Mouse (Mus musculus): ENCODE measurements around the gene Ajap1. TPM values are rescaled to one million over a fixed set of nuclear protein-coding genes. Genes with fewer than 3 reads are reported as not detected.

Gene Ajap1
- polyA plus RNA-seq, 1 experiment, result not detected

DNA sequence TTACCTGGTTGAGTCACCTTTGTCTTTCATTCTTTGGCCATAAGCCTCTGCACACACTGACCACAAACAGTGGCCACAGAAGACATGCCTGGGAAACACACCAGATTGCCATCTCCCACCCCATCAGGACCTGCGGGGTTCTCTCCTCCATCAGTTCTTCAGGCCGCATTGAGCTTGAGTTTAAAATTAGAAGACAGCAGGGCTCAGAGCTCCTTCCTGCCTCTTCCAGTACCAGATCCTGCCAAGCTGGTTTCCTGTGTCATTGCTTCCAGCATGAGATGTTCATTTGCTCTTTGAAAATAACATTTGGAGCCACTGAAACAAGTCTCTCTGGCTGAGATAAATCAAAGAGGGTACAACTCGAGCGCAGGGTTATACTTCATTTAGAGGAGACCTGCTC is 126.4 kb downstream of the Ajap1 start:
- peaks cover 57% of the 10 kb centered on the region for H3K9me3 ChIP-seq (ENCODE audit: control insufficient read depth, low read length)

DNA sequence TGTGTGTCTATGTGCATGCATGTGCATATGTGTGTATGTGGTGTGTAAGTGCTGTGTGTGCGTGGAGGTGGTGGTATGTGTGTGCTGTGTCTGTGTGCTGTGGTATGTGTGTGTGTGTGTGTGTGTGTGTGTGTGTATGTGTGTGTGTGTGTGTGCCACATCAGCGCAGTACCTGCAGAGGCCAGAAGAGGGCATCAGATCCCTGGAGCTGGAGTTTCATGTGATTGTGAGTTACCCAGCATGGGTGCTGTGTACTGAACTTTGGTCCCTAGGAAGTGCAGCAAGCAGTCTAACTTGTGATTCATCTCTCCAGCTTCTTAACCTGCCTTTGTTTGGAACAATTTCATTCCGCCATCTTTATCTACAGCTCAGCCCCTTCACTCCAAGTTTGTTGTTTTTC is 137.6 kb downstream of the Ajap1 start:
- Histone ChIP-seq H3K9me3 (ENCODE audit: control insufficient read depth, low read length) (peaks cover 62% of the 10 kb centered on the region), H3K36me3 (ENCODE audit: control insufficient read depth) (no peaks in the 10 kb centered on the region), H3K4me1 (ENCODE audit: control insufficient read depth) (no peaks in the 10 kb centered on the region), H3K27me3 (ENCODE audit: control insufficient read depth) (no peaks in the 10 kb centered on the region; the same call in 1 of the 2 replicates), H3K4me3 (replicated peaks) (no peak overlapping the region)
- no peak for TF ChIP-seq TAL1 (IDR thresholded peaks at IDR 0.05; ENCODE audit: low read length)
- no peak for TF ChIP-seq GATA1 (IDR thresholded peaks at IDR 0.05; ENCODE audit: low read length)

More for the DNA sequence above, 126.4 kb downstream of the Ajap1 start:
- H3K27me3 ChIP-seq (ENCODE audit: control insufficient read depth), result no peaks in the 10 kb centered on the region
- no peak overlapping the region for H3K4me3 ChIP-seq (replicated peaks)
- no peaks in the 10 kb centered on the region for H3K4me1 ChIP-seq (ENCODE audit: control insufficient read depth)
- TF ChIP-seq TAL1 (IDR thresholded peaks at IDR 0.05; ENCODE audit: low read length) (no peak), GATA1 (IDR thresholded peaks at IDR 0.05; ENCODE audit: low read length) (no peak)
- no peaks in the 10 kb centered on the region for H3K36me3 ChIP-seq (ENCODE audit: control insufficient read depth)

DNA sequence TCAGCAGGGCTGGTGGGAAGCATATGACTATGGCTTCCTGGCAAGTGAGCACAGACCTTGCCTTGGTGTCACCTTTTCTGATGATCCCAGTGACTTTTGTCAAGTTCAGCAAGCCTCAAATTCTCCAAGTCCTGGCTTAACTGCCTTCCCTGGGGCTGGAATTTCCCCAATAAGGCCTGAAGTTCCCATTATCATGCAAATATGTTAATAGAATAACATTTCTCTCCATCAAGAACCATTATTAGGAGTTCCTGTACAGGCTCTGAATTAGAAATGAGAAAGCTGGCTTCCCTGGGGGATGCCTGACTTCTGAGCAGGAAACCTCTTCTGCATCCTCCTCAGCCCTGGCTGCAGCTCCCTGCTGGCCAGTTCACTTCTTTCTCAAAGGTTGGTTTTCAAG is 141.7 kb downstream of the Ajap1 start:
- Histone ChIP-seq H3K9me3 (ENCODE audit: control insufficient read depth, low read length) (peaks cover 69% of the 10 kb centered on the region), H3K36me3 (ENCODE audit: control insufficient read depth) (no peaks in the 10 kb centered on the region), H3K4me1 (ENCODE audit: control insufficient read depth) (no peaks in the 10 kb centered on the region), H3K27me3 (ENCODE audit: control insufficient read depth) (no peaks in the 10 kb centered on the region), H3K4me3 (replicated peaks) (no peak overlapping the region)
- TF ChIP-seq GATA1 (IDR thresholded peaks at IDR 0.05; ENCODE audit: low read length) (no peak), TAL1 (IDR thresholded peaks at IDR 0.05; ENCODE audit: low read length) (no peak)

GRCm38 (mm10) chr4:153335301-153335799 is 147.3 kb downstream of the Ajap1 start:
- H3K4me1 ChIP-seq (ENCODE audit: control insufficient read depth), result no peaks in the 10 kb centered on the region
- no peaks in the 10 kb centered on the region for H3K27me3 ChIP-seq (ENCODE audit: control insufficient read depth)
- peaks cover 91% of the 10 kb centered on the region for H3K9me3 ChIP-seq (ENCODE audit: control insufficient read depth, low read length)
- no peak overlapping the region for H3K4me3 ChIP-seq (replicated peaks)
- no peak for TF ChIP-seq TAL1 (IDR thresholded peaks at IDR 0.05; ENCODE audit: low read length)
- no peak for TF ChIP-seq GATA1 (IDR thresholded peaks at IDR 0.05; ENCODE audit: low read length)
- H3K36me3 ChIP-seq (ENCODE audit: control insufficient read depth), result no peaks in the 10 kb centered on the region

GRCm38 (mm10) chr4:153327809-153328208 is 154.8 kb downstream of the Ajap1 start:
- H3K9me3 ChIP-seq (ENCODE audit: control insufficient read depth, low read length), result peaks cover 76% of the 10 kb centered on the region
- no peaks in the 10 kb centered on the region for H3K27me3 ChIP-seq (ENCODE audit: control insufficient read depth)
- TF ChIP-seq GATA1 (IDR thresholded peaks at IDR 0.05; ENCODE audit: low read length) (no peak), TAL1 (IDR thresholded peaks at IDR 0.05; ENCODE audit: low read length) (no peak)
- H3K36me3 ChIP-seq (ENCODE audit: control insufficient read depth), result no peaks in the 10 kb centered on the region
- H3K4me1 ChIP-seq (ENCODE audit: control insufficient read depth), result no peaks in the 10 kb centered on the region
- H3K4me3 ChIP-seq (replicated peaks), result no peak overlapping the region
